Mouse (Mus musculus) E14TG2a.4 (cell line): ENCODE measurements around the gene Myo1e.
A peak's percentile ranks its signal among the peaks of the same experiment; 100 is the strongest.

ENCODE experiments used
- H3K27me3 ChIP-seq: 2 replicates; pipeline ENCODE4 v1.6.1; 2014; ENCODE audit warnings: low read length, control low read depth; ENCODE audit not compliant: insufficient read depth
- H3K36me3 ChIP-seq: 2 replicates; pipeline ENCODE4 v1.6.1; 2014; ENCODE audit warnings: low read length, control low read depth; ENCODE audit not compliant: insufficient read depth
- H3K4me1 ChIP-seq: replicated peaks from 2 replicates; pipeline ENCODE4 v1.6.1; 2014; ENCODE audit warnings: low read depth, low read length, control low read depth
- H3K4me3 ChIP-seq: replicated peaks from 2 replicates; pipeline ENCODE4 v1.5.1; 2014; ENCODE audit warnings: mild to moderate bottlenecking, low read length
- H3K9me3 ChIP-seq: 2 replicates; pipeline ENCODE4 v1.6.1; 2014; ENCODE audit warnings: low read length, control low read depth
- CTCF ChIP-seq: conservative IDR thresholded peaks from 2 replicates; pipeline ENCODE4 v1.5.1; 2014; ENCODE audit warnings: low read length
- NANOG ChIP-seq: IDR thresholded peaks from 2 replicates; pipeline ENCODE4 v1.6.1; 2014; ENCODE audit warnings: borderline replicate concordance, low read length, mixed read lengths
- POU5F1 ChIP-seq: IDR thresholded peaks from 2 replicates; pipeline ENCODE4 v1.6.1; 2014; ENCODE audit warnings: low read length, borderline replicate concordance

Gene Myo1e

DNA sequence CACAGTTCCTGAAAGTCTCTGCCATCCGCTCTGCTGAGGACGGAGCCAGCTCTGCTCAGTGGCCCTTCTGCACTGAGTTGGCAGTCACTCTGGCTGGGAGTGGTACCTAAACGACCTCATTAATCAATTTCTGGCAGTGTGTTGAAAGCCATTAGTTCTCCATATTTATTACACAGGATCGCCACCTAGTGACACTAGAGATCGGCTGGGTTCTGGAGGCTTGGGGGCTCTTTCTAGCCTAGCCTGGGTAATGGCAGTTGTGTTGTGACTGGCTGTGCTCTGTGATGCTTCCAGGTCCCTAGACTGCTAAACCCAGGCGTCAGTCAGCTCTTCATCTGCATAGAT is 185.4 kb downstream of the Myo1e start:
- Histone ChIP-seq H3K4me3 (no peak overlapping the region), H3K9me3 (no peaks in the 10 kb centered on the region), H3K4me1 (peaks cover 24% of the 10 kb centered on the region), H3K36me3 (peaks cover 16% of the 10 kb centered on the region), H3K27me3 (no peaks in the 10 kb centered on the region)
- TF ChIP-seq POU5F1 (no peak), CTCF (peak; percentile 33)

DNA sequence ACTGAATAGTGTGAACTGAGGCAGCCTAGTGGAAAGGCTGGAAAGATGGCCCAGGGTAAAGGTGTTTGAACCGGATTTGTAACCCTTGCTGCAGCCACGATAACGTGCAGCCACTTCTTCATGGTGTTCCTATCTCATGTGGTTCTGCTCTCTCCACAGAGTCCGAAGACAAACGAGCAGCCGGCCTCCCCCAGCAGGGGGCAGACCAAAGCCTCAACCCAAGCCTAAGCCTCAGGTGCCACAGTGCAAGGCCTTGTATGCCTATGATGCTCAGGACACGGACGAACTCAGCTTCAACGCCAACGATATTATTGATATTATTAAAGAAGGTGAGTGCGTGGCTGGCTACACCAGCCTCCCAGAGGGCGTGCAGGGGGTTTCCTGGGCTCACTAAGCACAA is 188.5 kb downstream of the Myo1e start:
- H3K9me3 ChIP-seq = no peaks in the 10 kb centered on the region
- TF ChIP-seq NANOG = no peak
- TF ChIP-seq POU5F1 = no peak
- TF ChIP-seq CTCF = peak; percentile 20; the same call in 1 of the 2 replicates
- peaks cover 27% of the 10 kb centered on the region for H3K36me3 ChIP-seq
- no peak overlapping the region for H3K4me3 ChIP-seq
- peaks cover 29% of the 10 kb centered on the region for H3K4me1 ChIP-seq
- H3K27me3 ChIP-seq = no peaks in the 10 kb centered on the region

DNA sequence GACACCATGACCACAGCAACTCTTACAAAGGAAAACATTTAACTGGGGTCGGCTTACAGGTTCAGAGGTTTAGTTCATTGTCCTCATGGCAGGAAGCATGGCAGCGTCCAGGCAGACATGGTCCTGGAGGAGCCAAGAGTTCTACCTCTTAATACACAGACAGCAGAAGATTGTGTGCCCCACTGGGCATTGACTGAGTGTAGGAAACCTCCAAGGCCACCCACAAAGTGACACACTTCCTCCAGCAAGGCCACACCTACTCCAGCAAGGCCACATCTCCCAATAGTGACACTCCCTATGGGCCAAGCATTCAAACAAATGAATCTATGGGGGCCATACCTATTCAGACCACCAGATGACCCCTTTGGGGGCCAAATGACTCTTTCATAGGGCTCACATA is 188.9 kb downstream of the Myo1e start:
- no peaks in the 10 kb centered on the region for H3K9me3 ChIP-seq
- TF ChIP-seq POU5F1 (no peak), CTCF (no peak), NANOG (no peak)
- H3K4me1 ChIP-seq = peaks cover 29% of the 10 kb centered on the region
- no peaks in the 10 kb centered on the region for H3K27me3 ChIP-seq
- peaks cover 27% of the 10 kb centered on the region for H3K36me3 ChIP-seq
- no peak overlapping the region for H3K4me3 ChIP-seq

DNA sequence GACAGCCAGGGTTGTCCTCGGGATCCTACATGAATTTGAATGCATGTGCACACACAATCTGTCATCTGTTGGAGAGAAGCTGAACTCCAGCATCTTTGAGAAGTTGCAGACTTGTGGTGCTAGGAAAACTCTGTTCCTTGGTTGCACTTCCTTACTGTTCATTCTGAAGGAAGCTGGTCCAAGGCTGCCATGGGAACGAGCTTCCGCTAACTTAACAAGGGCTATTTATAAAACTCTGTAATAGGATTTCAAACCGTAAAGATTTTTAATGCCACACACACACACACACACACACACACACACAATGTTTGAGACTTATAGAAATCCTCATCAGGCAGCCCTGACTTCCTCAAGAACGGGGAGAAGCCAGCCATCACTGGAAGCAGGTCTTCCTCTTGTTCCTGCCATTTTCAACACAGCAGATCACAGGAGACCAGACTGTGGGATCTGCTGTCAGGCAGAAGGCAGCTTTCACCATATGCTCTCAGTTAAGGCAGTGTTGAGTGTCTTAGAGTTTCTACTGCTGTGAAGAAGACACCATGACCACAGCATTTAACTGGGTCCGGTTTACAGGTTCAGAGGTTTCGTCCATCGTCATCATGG is 194.9 kb downstream of the Myo1e start:
- Histone ChIP-seq H3K4me3 (no peak overlapping the region), H3K4me1 (peaks cover 9% of the 10 kb centered on the region; the same call in 1 of the 2 replicates), H3K27me3 (no peaks in the 10 kb centered on the region), H3K9me3 (no peaks in the 10 kb centered on the region), H3K36me3 (peaks cover 25% of the 10 kb centered on the region)
- no peak for TF ChIP-seq CTCF
- no peak for TF ChIP-seq NANOG
- no peak for TF ChIP-seq POU5F1

GRCm38 (mm10) chr9:70406596-70406995 is 199.4 kb downstream of the Myo1e start:
- Histone ChIP-seq H3K36me3 (peaks cover 58% of the 10 kb centered on the region), H3K4me1 (peaks cover 5% of the 10 kb centered on the region; the same call in 1 of the 2 replicates), H3K27me3 (no peaks in the 10 kb centered on the region), H3K9me3 (no peaks in the 10 kb centered on the region), H3K4me3 (no peak overlapping the region)
- no peak for TF ChIP-seq NANOG
- no peak for TF ChIP-seq CTCF
- no peak for TF ChIP-seq POU5F1

- TF ChIP-seq POU5F1 (no peak), NANOG (no peak), CTCF (peak; percentile 71)
- H3K9me3 ChIP-seq = no peaks in the 10 kb centered on the region
- peaks cover 79% of the 10 kb centered on the region for H3K36me3 ChIP-seq
- H3K4me3 ChIP-seq = no peak overlapping the region
- no peaks in the 10 kb centered on the region for H3K27me3 ChIP-seq
- peaks cover 4% of the 10 kb centered on the region; the same call in 1 of the 2 replicates for H3K4me1 ChIP-seq
These were observed 201.6 kb downstream of the Myo1e start for GRCm38 (mm10) chr9:70408791-70409190.

DNA sequence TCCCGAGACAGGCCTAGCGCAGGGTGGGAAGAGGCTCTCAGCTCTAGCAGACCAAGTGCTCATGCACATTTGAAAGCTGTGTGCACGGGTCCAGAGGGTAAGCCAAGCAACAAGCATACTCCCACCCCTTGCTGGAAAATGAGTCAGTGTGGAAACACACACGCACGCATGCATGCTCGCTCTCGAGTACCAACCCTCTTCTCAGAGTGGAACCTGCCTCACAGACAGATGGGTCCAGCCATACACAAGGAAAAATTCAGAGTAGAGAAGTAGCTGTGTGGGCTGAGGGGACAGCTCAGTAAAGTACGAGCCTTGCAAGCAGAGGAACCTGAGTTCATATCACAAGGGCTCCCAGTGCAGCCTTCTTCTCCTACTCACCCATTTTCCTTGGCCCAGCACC is 202.6 kb downstream of the Myo1e start:
- no peaks in the 10 kb centered on the region for H3K4me1 ChIP-seq
- TF ChIP-seq POU5F1 = no peak
- no peaks in the 10 kb centered on the region for H3K27me3 ChIP-seq
- H3K9me3 ChIP-seq = no peaks in the 10 kb centered on the region
- no peak overlapping the region for H3K4me3 ChIP-seq
- H3K36me3 ChIP-seq = peaks cover 89% of the 10 kb centered on the region

GRCm38 (mm10) chr9:70410668-70411067 is 203.5 kb downstream of the Myo1e start:
- no peaks in the 10 kb centered on the region for H3K9me3 ChIP-seq
- TF ChIP-seq NANOG (no peak), POU5F1 (no peak), CTCF (no peak)
- no peaks in the 10 kb centered on the region for H3K27me3 ChIP-seq
- H3K4me1 ChIP-seq = peaks cover 2% of the 10 kb centered on the region; the same call in 1 of the 2 replicates
- peaks cover 98% of the 10 kb centered on the region for H3K36me3 ChIP-seq
- no peak overlapping the region for H3K4me3 ChIP-seq

GRCm38 (mm10) chr9:70413038-70413437 is 205.9 kb downstream of the Myo1e start:
- no peaks in the 10 kb centered on the region for H3K27me3 ChIP-seq

More at GRCm38 (mm10) chr9:70413038-70413437, 205.9 kb downstream of the Myo1e start:
- peaks cover 15% of the 10 kb centered on the region for H3K4me1 ChIP-seq
- no peaks in the 10 kb centered on the region for H3K9me3 ChIP-seq
- no peak overlapping the region for H3K4me3 ChIP-seq
- peaks cover 98% of the 10 kb centered on the region for H3K36me3 ChIP-seq
- TF ChIP-seq NANOG (no peak), CTCF (no peak), POU5F1 (no peak)
